Mouse (Mus musculus) heart, postnatal 10 days (tissue): ENCODE data around the gene Scrn2. TPM values are rescaled to one million over a fixed set of nuclear protein-coding genes. Genes with fewer than 3 reads are reported as not detected.

Source experiments
- DNase-seq, 2 experiments: peaks; one replicate each; pipeline ENCODE4 v3.0.0; 2021
- intact Hi-C: fragments of 180-260 bp; cut with DNase I; formaldehyde crosslinking; loops from one replicate; pipeline ENCODE4 v1.15.1; 2025
- total RNA-seq, 2 experiments: library from RNA; stranded (reverse); gene quantifications; 2 replicates each; pipeline ENCODE4 v1.2.3; 2021

Scrn2 gene
- 10 to 100 TPM; 11.3 to 16.1 TPM for total RNA-seq

DNA sequence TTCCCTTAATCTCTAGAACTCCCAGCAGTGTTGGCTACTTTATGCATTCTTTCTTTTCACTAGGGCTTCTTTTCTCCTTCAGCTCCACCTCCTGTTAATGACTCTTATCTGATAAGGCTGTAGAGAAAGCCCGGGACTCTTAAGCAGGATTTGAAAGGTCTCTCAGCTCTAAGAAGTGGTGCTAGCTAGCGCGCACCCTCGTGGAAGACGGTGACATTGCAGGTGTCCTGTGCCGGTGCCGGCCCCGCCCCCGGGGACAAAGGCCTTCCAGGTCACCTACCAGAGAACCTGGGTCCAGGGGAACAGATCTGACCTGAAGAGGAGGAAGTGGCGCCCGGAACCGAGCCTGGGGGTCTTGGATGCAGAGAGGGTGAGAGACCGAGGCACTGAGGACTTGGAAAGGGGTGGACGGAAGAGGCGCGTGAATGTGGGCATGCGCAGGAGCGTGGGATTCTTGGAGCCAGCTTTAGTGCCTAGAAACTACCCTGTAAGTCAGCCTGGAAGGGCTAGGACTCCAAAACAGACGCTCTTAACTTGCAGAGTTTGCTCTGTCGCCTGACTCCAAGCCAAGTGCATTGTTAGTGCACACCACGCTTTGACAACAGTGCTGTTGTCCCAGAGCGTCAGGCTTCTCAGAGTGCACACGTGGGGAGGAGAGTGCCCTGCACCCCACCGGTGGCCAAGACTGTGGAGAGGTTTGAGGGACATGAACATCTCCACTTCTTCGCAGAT is at the start of gene Scrn2:
TSS of gene Scrn2 (plus strand) at position 253 of the 732 bp plus-strand sequence.
- intact Hi-C loops = no loop called here

DNA sequence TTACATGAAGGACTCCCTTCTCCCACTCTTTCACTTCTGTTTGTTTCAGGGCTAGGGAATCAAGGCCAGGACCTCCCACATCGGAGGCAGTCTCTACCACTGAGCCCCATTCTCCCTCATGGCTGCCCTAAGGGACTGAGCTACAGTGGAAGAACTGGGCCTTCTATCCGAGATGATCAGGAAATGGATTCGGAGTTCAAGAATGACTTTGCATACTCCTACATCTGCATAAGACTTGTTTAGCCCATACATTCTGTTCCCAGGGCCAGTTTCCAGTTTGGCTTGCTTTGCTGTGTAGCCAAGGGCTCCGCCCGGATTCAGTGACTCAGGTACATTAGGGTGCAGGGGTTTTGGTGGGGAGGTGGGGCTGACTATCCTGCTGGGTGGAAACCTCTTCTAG is 49.7 kb upstream of the Scrn2 start:
- intact Hi-C loops = loop anchor here (10.0 kb wide), 1 partner anchor 195 kb away; no protein-coding TSS in a partner anchor
- DNase-seq = no peak

More for the DNA sequence above, at the start of gene Scrn2:
- DNase-seq = peak; percentile 87 to 90

DNA sequence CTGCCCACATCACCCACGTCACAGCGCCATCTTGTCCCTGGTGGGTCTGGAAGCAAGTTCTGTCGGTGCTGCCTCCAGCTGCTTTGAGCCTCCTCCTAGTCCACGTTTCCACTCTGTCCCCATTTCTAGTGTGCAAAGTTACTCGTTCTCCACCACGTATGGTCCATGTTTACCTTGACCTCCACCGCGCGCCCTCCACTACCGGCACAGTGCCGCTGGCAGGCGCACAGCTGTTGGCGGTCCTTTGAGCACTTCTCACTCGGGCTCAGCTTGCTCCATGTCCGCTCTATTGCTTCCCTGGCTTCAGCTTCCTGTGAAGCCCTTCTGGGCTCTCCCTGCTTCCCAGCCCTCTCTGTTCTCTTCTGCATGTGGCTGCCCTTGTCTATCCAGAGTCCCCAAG is 48.3 kb upstream of the Scrn2 start:
- intact Hi-C loops = loop anchor here (10.0 kb wide), 1 partner anchor 193 kb away; no protein-coding TSS in a partner anchor
- no peak for DNase-seq

DNA sequence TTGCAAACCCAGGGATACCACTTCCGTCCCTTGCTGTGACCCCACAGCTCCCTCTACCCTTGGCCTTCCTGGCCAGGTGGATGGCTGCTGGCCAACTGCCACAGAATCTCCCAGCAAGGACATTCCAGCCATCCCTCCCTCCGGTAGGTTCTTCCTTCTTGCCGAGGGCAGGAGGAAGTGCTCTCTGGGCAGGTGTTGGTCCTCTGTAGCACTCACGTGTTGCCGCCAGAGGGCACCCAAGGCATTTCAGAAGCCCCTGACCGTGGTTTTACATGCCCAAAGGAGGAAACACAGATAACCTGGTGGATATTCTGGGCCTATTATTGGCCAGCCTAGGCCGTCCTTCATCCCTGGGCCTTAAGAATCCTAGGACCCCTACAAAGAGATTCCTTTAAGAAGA is 47.4 kb upstream of the Scrn2 start:
- intact Hi-C loops = loop anchor here (1.0 to 10.0 kb wide), 2 partner anchors 44 to 192 kb away; no protein-coding TSS in a partner anchor
- DNase-seq = peak; percentile 84 to 88

DNA sequence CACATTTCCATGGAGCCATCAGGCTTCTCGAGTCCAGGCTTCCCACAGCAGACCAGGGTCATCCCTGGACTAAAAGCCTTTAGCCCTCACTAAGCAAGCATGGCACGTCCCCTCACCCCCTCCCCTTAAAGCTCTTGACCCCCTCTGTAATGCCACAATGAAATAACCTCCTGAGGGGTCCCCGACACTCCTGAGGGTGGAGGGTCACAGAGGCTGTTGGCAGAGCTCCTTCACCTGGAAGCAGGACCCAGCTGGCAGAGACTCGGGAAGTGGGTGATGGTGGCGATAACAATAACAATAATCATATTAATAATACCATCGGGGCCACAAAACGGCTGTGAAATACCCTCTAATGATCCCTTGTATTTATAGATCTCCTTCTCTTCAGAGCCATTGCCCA is 46.9 kb upstream of the Scrn2 start, which contains the start of gene Sp2:
TSS of gene Sp2 (minus strand) at position 101 of the 400 bp plus-strand sequence.
- intact Hi-C loops = loop anchor here (1.0 to 10.0 kb wide), 2 partner anchors 43 to 192 kb away; no protein-coding TSS in a partner anchor
- DNase-seq = no peak

DNA sequence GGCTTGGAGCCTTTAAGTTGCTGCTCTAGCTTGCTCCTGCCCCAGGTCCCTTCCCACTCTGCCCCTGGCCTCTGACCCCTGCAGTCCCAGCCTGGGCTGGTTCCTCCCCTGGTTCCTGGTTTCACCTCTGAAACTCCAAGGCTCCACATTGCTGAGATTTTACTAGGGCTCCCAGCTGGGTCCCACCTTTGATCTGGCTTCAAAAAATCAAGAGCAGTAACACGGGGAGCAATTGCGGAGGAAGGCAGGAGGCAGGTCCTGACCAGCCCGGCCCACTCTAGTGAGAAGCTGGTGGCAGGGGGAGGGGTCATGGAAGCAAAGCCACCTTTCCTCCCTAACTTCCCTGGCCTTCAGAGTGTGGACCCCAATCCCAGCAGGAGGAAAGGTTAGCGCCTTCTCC is 44.8 kb upstream of the Scrn2 start:
- intact Hi-C loops = loop anchor here (10.0 kb wide), 1 partner anchor 190 kb away; no protein-coding TSS in a partner anchor
- no peak for DNase-seq

DNA sequence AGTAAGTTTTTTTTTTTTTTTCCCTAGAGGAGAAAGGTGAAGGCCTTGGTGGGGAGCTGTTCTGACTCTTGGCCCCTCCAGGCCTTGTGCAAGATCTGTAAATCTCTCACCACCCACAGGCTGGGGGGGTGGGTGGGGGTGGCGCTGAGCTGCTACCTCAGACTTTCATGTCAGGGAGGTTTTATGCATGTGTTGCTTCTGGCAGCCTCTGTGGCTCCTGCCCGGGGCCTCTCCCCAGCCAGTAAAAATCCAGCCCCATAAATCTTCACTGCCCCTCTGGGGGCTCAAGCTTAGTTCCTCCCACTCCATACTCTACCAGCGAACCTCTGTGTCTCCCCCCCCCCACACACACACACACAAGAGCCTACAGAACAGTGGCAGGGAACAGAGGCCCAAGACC is 43.3 kb upstream of the Scrn2 start:
- intact Hi-C loops = loop anchor here (10.0 kb wide), 1 partner anchor 188 kb away; no protein-coding TSS in a partner anchor
- DNase-seq = no peak

DNA sequence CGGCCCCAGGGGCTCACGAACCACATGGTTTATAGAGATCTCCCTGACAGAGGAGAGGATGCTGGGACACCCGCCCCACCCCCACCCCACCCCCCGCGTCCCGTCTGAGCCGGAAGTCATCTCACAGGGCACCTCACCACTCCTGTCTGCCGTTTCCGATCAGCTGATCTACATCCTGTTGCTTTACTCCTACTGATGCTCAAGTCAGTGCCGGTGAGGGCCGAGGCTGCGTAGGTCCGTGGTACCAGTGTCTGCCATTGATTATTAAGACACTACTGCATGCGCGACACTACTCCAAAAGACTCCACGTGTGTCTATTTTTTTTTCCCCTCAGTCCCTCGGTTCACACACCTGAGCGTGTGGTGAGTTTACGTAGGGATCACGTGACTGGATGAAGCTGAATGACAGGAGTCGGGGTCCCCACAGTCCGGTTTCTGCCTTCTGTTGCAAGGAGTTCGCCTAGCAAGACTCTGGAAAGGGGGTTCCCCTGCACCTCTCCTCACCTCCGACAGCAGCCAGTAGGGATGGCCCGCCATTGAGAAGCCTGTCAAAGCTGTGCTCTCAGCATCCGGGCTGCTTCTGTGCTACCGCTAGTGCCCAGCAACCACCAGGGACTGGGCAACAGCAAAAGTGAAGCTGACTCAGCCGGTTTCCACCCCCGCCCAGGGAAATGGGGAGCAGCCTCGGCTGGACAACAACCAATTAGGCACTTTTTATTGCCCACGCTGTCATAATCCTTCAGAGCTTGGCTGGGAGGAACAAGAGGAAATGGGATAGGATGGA is 41.7 kb upstream of the Scrn2 start:
- DNase-seq = peak in 1 of 2 experiments; percentile 20
- intact Hi-C loops = loop anchor here (10.0 kb wide), 1 partner anchor 187 kb away; no protein-coding TSS in a partner anchor

DNA sequence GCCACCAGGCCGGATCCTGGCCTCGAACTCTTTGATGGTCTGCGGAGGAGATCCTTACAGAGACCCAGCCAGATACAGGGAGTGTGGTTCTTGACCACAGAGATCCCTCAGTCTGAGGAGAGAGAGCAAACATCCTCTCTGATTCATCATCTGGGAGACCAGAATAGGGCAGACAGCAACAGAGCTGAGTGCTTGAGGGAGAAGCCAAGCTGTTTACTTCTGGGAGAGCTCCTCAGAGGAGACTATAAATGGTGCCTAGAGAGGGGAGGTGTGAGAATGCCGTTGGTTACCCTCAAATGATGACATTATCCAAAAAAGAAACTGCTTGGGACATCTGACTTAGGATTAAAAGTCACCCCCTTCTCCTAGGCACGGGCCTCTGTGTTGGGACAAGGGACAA is 38.2 kb upstream of the Scrn2 start:
- DNase-seq = no peak
- intact Hi-C loops = no loop called here

DNA sequence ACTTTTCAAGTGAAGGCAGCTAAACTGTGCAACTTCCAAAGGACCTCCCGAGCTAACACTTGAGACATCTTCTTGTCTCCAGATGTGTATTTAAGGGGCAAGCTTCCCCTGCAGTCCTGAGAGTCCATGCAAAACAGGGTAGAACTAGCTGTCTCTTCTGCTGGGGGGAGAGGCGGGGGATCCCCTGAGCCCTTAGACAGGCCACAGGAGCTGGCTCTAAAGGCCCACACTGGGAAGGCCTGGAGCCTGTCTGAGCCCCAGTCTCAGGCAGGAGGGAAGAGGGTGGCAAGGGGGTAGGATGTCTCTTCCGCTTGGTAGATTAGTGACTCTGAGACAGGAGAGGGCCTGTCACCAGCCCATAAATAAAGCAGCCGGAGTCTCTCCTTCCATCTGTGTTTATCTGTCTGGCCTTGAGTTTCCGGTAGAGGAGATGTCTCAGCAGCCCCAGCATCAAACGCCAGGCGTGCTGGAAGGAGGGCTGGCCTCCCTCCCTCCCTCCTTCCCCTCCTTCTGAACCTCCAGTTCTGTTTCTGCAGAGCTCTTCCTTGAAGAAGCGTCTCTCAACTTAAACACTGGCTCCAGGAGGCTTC is 36.9 kb upstream of the Scrn2 start:
- no peak for DNase-seq
- intact Hi-C loops = no loop called here

DNA sequence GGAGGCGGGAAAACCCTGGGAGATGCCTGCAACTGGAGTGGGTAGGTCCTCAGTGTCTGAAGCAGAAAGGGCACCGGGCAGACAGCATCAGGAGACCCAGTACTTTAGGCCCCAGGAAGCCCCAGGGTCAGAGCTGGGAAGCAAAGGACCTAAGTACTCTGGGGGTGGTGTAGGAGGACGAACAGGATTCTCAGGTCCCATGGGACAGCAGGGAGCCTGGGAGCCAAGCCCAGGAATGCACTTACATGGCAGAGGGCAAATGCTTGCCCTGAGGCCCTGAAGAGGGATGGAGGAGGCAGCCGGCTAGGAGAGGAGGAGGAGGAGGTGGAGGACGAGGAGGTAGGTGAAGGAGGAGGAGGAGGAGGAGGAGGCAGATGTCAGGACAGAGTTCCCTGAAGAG is 34.7 kb upstream of the Scrn2 start:
- intact Hi-C loops = no loop called here
- DNase-seq = no peak

DNA sequence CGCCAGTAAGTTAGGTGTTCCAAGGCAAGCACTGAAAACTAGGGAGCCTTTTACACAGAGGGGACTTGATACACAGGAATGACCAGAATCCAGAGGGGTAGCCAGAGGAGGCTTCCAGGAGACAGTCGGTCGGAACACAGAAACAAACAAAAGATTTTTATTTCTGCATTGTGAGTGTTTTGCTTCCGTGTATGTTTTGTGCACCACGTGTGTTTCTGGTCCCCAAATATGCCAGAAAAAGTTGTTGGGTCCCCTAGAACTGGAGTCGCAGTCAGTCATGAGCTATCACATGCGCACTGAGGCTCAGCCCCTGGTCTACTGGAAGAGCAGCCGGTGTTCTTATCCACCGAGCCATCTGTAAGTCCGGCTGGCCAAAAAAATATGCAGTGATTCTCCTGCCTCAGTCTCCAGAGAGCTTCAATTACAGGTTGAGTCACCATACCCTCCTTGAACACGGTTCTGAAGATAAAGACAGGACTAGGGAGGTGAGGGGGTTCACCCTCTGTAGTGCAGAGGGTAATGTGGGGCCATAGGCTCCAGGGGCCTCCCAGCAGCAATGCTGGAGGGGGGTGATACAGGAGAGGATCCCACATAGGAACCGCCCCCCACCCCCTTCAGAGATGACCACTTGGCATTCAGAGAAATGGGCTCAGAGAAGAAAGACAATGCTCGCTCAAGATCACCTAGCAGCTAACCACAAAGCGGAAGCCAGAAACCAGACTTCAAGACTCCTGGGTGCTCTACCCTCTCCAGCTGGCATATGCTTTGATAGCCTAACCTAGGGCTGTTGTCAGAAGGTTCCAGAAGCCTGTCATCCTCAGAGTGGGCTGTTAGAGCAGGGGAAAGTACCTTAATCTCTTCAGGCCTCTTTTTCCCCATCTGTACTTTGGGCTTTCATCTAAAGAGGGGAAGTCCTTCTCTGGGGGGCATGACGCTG is 33.6 kb upstream of the Scrn2 start:
- intact Hi-C loops = no loop called here
- no peak for DNase-seq

DNA sequence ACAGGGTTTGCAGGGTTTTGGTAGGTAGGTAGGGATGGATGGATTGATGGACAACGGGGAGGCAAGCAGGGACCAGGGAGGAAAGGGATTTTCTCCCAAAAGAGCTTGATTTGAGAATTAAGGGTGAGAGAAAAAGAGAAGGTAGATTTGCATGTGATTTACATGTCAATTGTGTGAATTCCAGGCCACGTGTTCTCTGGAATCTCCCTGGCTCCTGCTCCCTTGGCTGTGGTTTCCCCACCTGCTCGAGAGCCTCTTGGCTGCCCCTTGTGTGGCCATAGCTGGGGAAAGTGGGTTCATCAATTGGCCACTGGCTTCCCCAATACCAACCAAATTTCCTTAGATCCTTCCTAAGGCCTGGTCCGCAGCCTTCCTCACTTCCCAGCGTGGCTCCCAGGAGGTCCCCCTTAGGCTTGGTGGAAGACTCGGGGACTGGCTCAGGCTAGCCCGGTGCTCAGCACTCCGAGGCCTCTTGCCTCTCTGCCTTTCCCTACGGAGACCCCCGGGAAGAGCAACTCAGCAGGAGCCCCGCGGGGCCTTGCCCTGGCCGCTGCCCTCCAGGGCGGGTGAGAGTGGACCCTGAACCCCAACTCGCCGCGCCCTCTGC is 32.9 kb upstream of the Scrn2 start:
- intact Hi-C loops = no loop called here
- DNase-seq = no peak

DNA sequence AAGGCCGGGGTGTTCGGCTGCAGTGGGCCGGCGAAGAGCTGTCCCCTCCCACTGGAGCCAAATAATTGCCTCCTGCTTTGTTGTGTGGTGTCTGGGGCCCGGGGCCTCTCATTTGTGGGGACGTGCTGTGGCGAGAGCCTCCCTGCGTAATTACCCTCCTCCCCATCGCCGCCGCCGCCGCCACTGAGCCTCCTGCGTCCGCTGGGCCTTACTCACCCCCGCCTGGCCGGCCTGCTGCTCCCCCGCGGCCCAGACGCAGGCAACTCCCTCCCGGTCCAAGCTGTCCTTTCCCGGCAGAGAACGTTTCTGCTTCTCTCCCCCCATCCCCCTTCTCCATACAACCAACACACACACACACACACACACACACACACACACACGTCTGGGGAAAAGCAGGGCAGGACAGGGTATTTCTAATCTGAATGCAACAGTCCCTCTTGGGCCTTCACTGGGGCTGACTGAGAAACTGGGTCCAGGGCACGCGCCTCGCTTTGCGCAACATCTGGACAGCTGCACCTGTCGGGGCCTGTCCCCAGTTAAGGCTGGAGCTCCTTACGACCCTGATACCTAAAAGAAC is 32.3 kb upstream of the Scrn2 start:
- intact Hi-C loops = no loop called here
- peak; percentile 38 to 53 for DNase-seq

DNA sequence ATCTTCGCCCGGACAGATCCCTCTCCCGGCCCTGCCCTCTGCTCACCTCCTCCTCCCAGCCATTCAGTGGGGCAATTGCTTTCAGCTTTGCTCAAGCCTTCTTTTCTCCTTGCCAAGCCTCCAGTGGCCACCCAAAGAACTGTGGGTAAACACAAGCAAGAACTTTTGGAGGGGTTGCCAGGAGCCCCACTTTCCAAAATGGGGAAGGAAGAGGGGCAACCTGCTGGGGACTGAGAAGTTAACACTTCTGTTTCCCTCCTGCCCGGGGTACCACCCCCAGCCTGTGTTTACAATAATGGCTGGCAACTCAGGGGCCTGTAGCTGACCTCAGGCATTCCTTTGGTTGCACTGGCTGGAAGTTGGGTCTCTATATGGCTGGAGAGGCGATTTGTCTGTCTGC is 26.6 kb upstream of the Scrn2 start:
- DNase-seq = no peak
- intact Hi-C loops = no loop called here

DNA sequence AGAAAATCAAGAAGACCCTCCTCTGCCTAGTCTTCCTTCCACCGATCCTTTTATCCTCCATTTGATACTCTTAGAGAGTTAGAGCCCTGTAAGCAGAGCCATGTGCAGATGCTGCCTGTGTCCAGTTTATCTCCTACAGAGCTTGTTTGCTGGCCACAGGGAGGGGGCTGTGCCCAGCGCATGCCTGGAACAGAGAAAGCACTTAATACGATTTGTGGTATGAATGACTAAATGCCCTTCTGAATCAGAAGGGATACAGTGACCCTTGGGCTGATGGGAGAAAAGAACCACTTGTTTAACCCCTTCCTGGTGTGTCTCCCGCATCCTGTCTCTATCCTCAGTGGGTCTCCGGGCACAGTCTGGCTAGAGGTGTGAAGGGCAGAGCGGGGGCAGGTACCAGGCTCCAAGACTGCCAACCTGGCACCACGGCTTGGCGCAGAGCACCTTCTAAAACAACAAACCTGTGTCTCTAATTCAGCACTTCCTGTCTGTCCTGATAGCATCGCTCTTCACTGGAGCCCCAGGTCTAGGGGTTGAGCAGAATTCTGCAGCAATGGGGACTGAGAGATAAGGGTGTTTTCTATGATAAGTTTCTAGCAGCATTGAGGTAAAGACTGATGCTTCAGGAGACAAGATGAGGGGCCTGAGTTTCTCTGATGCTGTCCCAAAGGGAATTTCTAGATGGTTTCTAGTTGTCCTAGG is 22.5 kb upstream of the Scrn2 start:
- intact Hi-C loops = no loop called here
- DNase-seq = no peak

DNA sequence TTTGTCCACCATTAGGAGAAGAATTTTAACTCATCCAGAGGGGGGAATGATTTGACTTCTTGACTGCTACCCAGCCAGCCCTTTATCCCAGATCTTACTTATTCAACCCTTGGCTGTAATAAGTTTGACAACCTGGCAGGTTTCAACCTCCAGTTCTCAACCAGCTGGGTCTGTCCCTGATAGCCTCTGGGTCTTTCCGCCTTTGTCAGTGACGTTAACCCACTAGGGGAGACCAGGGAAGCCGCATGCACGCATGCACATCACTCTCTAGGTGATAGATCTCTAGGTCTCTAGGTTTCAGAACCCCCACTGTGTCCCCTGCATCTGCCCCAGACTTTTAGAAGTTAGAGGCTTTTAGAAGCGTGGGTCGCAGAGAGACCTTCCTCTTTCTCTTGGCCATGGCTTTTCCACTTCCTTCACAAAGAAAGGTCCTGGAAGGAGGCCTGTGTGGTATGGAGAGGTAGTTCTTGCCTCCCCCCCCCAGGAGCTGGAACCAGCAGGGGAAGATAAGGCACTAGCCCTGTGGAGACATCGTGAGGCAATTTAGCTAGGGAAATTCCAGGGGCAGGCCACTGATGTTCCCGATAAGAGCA is 20.4 kb upstream of the Scrn2 start:
- intact Hi-C loops = no loop called here
- DNase-seq = no peak

DNA sequence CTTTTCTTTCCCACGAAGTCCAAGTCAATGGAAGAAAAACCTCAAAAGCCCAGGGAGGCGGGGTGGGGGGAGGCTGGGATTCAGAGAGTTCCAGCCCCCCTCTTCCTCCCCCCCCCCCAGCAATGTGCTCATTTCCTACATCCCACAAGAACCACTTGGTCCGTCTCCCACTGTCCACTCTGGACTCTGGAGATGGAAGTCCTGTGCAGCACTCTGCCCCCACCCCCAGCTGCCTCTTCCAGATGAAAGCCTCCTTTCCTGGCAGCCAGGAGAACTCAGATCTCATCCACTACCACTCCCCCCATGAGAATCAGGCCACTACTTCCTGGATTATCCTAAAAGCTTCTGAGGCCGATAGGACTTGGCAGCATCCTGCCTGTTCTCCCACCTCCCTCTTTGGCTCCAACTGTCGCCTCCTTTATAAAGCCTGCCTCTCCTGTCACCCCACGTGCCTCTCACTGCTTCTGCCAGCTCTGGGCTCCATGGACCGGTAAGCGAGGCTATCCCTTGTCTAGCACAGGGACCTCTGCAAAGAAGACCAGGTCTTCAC is 16.5 kb upstream of the Scrn2 start, which contains the start of gene Sp6:
TSS of gene Sp6 (plus strand) at position 274 of the 550 bp plus-strand sequence.
- intact Hi-C loops = no loop called here

More for the DNA sequence above, 16.5 kb upstream of the Scrn2 start, which contains the start of gene Sp6:
- DNase-seq = no peak
